Mouse (Mus musculus): ENCODE measurements at regions not wholly inside any gene's neighbourhood (a gene's known extent, or its start where the extent isn't known, plus 50 kb on each side); places are given as distances from the start of the nearest gene placed in this dataset.

DNA sequence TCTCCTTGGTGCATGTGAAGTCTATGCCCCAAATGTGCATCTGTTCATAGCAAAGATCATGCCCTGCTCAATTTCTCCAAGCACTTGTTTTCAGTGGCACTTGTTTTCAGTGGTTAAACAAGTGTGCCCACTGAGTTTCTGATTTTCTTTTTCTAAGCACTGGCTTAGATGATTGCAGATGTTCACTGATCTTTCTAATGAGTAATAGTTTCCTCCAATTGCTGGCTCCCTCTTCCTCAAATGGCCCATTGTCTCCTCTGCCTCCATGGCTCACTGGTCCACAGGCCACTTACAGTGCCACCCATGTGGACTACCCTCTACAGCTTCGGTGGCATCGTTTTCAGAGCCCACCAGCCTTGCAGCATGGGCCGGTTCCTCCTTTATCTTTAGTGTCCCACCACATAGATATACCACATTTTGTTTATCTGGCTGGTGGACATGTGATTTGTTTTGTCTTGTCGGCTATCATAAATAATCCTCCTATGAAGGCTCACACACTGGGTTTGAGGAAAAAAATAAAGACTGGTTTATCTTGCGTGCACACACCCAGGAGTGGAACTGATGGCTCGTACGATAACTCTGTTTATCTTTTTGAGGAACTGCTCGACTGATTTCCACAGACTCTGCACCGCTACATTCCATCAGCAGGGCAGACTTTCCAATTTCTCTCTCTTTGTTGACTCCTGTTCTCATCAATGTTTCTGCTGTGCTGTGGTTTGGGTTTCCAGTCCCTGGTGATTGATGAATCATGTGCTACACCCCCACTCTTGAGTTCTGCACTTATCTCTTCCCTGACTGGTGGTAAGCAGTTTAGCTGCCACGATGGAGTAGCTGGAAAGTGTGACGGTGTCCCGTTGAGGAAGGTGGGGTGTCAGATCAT, 58.2 kb upstream of the Eps8l3 start:
- TF ChIP-seq POLR2A (IDR thresholded peaks at IDR 0.05; ENCODE audit: low read depth, low read length) (no peak), JUND (conservative IDR thresholded peaks at IDR 0.05; ENCODE audit: low read depth, low read length) (peak; percentile 66), NRF1 (IDR thresholded peaks at IDR 0.05; ENCODE audit: low read depth, low read length) (no peak), SMC3 (IDR thresholded peaks at IDR 0.05; ENCODE audit: low read depth, low read length) (no peak), CTCF (conservative IDR thresholded peaks at IDR 0.05 in 1 of 2, IDR thresholded peaks at IDR 0.05 in 1 of 2; ENCODE audit: low read depth in 2 of 2, low read length in 2 of 2) (no peak)
